Mouse (Mus musculus): Measurements from ENCODE around the gene Ttc33.

- TF ChIP-seq POLR2A (IDR thresholded peaks at IDR 0.05; ENCODE audit: low read depth, low read length) (peak; percentile 33), CTCF (conservative IDR thresholded peaks at IDR 0.05; ENCODE audit: insufficient read depth, insufficient read length, low read depth, low read length) (no peak)
Measured at GRCm38 (mm10) chr15:5243959-5244905, 58.9 kb downstream of the Ttc33 start, which contains the start of gene Ptger4.

Measured in kidney, adult 2 months (tissue).